ENCODE assay signal across 22 mouse cellular contexts in the genomic region with DNA sequence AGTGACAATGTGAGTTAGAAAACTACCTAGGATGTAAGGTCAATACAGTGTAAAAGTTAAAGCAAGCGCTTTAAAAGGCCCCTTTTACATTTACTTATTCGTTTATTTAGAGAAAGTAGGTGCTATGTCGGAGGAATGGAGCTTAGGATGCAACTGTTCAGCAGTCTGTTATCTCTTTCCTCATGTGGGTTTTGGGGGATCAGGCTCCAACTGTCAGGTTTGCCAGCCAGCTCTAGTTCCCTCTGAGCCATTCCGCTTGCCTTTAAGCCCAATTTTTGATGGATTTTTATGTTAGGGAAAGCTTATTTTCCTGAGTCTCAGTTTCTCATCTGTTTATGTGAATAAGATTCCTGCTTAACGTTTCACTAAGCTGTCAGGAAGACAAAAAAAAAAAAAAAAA. TPM values are rescaled to one million over a fixed set of nuclear protein-coding genes. Genes with fewer than 3 reads are reported as not detected.
DNase-seq lines count a peak whose midpoint lies in the region; ATAC-seq and TF ChIP-seq lines count a peak whose summit lies in the region.
"Had no signal": no experiment of that assay in that cellular context is flagged by ENCODE, and none has a peak within 500 bp of the region (broad histone marks: within the 10 kb centered on the region; RNA-seq: fewer than 3 reads in every experiment).

No protein-coding gene starts in this region.

- no peaks in the 10 kb centered on the region for H3K9me3 ChIP-seq in forebrain, postnatal 0 days (ENCODE audit: low read length)
- H3K9me3 ChIP-seq in forebrain, embryonic 13.5 days (replicated peaks) = no peaks in the 10 kb centered on the region
- H3K9me3 ChIP-seq: embryonic facial prominence, embryonic 12.5 days; heart, embryonic 10.5 days; hindbrain, embryonic 12.5 days had no signal

- H3K27me3 ChIP-seq in forebrain, postnatal 0 days (ENCODE audit: insufficient read depth, low read length) = no peaks in the 10 kb centered on the region
- H3K27me3 ChIP-seq in forebrain, embryonic 13.5 days = no peaks in the 10 kb centered on the region
- H3K27me3 ChIP-seq: embryonic facial prominence, embryonic 12.5 days; hindbrain, embryonic 12.5 days had no signal

- no peak overlapping the region for H3K27ac ChIP-seq in forebrain, postnatal 0 days (ENCODE audit: low read depth, low read length)
- no peak overlapping the region for H3K27ac ChIP-seq in forebrain, embryonic 13.5 days
- H3K27ac ChIP-seq: embryonic facial prominence, embryonic 12.5 days; heart, embryonic 10.5 days; hindbrain, embryonic 12.5 days had no signal

- no peaks in the 10 kb centered on the region for H3K36me3 ChIP-seq in forebrain, postnatal 0 days (ENCODE audit: insufficient read depth)
- no peaks in the 10 kb centered on the region for H3K36me3 ChIP-seq in forebrain, embryonic 13.5 days (ENCODE audit: poor library complexity, severe bottlenecking)
- H3K36me3 ChIP-seq: embryonic facial prominence, embryonic 12.5 days; heart, embryonic 10.5 days; hindbrain, embryonic 12.5 days had no signal

- DNase-seq in forebrain, postnatal 0 days = peak; percentile 60
- peak; percentile 38 for DNase-seq in brain, adult 2 months (ENCODE audit: low read depth, low spot score)
- peak; percentile 26 for DNase-seq in brain, embryonic 14.5 days (ENCODE audit: low read depth)
- peak; percentile 9 for DNase-seq in telencephalon, adult 2 months (ENCODE audit: low read depth, low spot score)
- DNase-seq in kidney, adult 8-10 months = no peak
- DNase-seq: adrenal gland, adult 2 months; adrenal gland, postnatal 25 days; cerebellum, adult 11-12 months; cerebellum, adult 9-10 months; cerebellum, postnatal 25 days; heart, adult 18-20 months; heart, postnatal 10 days; heart, postnatal 4 days had no signal

- ATAC-seq in forebrain, postnatal 0 days = peak; percentile 74
- ATAC-seq in forebrain, embryonic 13.5 days = no peak
- ATAC-seq: hindbrain, embryonic 16.5 days; inflammation-experienced regulatory T-cells, adult 6 months had no signal

- no peak for TF ChIP-seq POLR2A in brain, embryonic 14.5 days (IDR thresholded peaks at IDR 0.05; ENCODE audit: borderline replicate concordance, extremely low read depth, insufficient read depth, insufficient read length, poor library complexity, severe bottlenecking)

- H3K9ac ChIP-seq in forebrain, postnatal 0 days = no peak overlapping the region
- H3K9ac ChIP-seq in forebrain, embryonic 13.5 days = no peak overlapping the region
- H3K9ac ChIP-seq: embryonic facial prominence, embryonic 12.5 days; hindbrain, embryonic 12.5 days had no signal

- no peak overlapping the region for H3K4me2 ChIP-seq in forebrain, postnatal 0 days (ENCODE audit: low read depth)
- no peak overlapping the region for H3K4me2 ChIP-seq in forebrain, embryonic 13.5 days
- H3K4me2 ChIP-seq: embryonic facial prominence, embryonic 12.5 days; hindbrain, embryonic 12.5 days had no signal

- no peak overlapping the region for H3K4me3 ChIP-seq in forebrain, postnatal 0 days (ENCODE audit: low read depth, low read length)
- H3K4me3 ChIP-seq in forebrain, embryonic 13.5 days = no peak overlapping the region
- H3K4me3 ChIP-seq: embryonic facial prominence, embryonic 12.5 days; heart, embryonic 10.5 days; hindbrain, embryonic 12.5 days had no signal

- no peak for TF ChIP-seq CTCF in forebrain, postnatal 0 days (IDR thresholded peaks at IDR 0.05; ENCODE audit: low read depth)
- TF ChIP-seq CTCF in brain, embryonic 14.5 days (IDR thresholded peaks at IDR 0.05; ENCODE audit: borderline replicate concordance, extremely low read depth, insufficient read depth, insufficient read length) = no peak

- H3K4me1 ChIP-seq in forebrain, postnatal 0 days (ENCODE audit: insufficient read depth) = no peaks in the 10 kb centered on the region
- H3K4me1 ChIP-seq in forebrain, embryonic 13.5 days = no peaks in the 10 kb centered on the region
- H3K4me1 ChIP-seq: embryonic facial prominence, embryonic 12.5 days; hindbrain, embryonic 12.5 days had no signal

- WGBS in forebrain, postnatal 0 days = 64% methylated on average over 5 of the region's 5 CpGs
- whole genome bisulfite sequencing in forebrain, embryonic 13.5 days = 91% methylated on average over 5 of the region's 5 CpGs

RNA-seq across cellular contexts. Expression of gene Vma21-ps, which starts 22.3 kb away (rescaled TPM):
- not detected in 2 replicates for total RNA-seq in forebrain, postnatal 0 days (2014; rRNA removed)
- not detected in 2 replicates for polyA plus RNA-seq in forebrain, postnatal 0 days (2015; fragmentation: Nextera tagmentation; extraction: Ambion mirVana)
- polyA plus RNA-seq in forebrain, embryonic 13.5 days (2015; fragmentation: Nextera tagmentation; extraction: Ambion mirVana) = 1.7 and 2.3 TPM in 2 replicates
- 1.4 and 2.6 TPM in 2 replicates for polyA plus RNA-seq in brain, embryonic 14.5 days (2012; rRNA removed)
- total RNA-seq: adrenal gland, adult 2 months; adrenal gland, postnatal 25 days; gastrocnemius, adult 8-10 months; gastrocnemius, postnatal 4 days; heart, adult 18-20 months; heart, postnatal 10 days had no signal
- polyA plus RNA-seq: adrenal gland, adult 2 months; embryonic facial prominence, embryonic 12.5 days; heart, embryonic 10.5 days; heart, embryonic 14.5 days; hindbrain, embryonic 12.5 days; inflammation-experienced regulatory T-cells, adult 6 months had no signal

Comparison
In these comparisons a context has a peak if more than half of its experiments do, and no peak if none do; other contexts are left out.
1. DNase-seq: peak in forebrain, postnatal 0 days (single experiment), brain, adult 2 months (single experiment), brain, embryonic 14.5 days (single experiment) and telencephalon, adult 2 months (single experiment); none in kidney, adult 8-10 months (0 of 2).